Comparison of ENCODE assay signal across 36 mouse cellular contexts in the genomic region with DNA sequence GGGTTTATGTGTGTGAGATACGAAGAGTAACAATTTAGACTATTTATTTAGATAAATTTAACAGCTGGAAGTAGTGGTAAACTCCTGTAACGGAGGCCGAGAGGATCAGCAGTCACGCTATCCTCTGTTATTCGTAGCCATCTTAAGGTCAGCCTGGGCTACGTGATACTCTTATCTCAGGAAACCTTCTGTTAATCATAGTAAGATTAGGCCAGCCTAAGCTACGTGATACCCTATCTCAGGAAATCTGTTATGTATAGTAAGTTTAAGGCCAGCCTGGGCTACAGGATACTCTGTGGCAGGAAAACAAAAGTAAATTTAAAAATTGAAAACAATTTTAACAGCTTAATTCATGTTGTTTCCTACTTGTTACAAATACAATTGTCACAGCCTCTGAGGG. TPM values are rescaled to one million over a fixed set of nuclear protein-coding genes. Genes with fewer than 3 reads are reported as not detected.
"Had no signal": no experiment of that assay in that cellular context is flagged by ENCODE, and none has a peak within 500 bp of the region (broad histone marks: within the 10 kb centered on the region; RNA-seq: fewer than 3 reads in every experiment).

No protein-coding gene starts in this region.

- H3K9ac ChIP-seq: heart, embryonic 13.5 days; heart, embryonic 15.5 days; hindbrain, embryonic 12.5 days; hindbrain, embryonic 13.5 days; hindbrain, embryonic 14.5 days; hindbrain, embryonic 15.5 days; intestine, embryonic 15.5 days; kidney, embryonic 15.5 days had no signal

- DNase-seq: heart, postnatal 10 days; heart, postnatal 14 days; heart, postnatal 36 days; heart, postnatal 4 days; kidney, adult 11 months; kidney, adult 18-20 months; kidney, adult 2 months; kidney, adult 8-10 months; kidney, adult 9 months; kidney, postnatal 10 days; kidney, postnatal 14 days; kidney, postnatal 25 days; kidney, postnatal 36 days; kidney, postnatal 4 days; layer of hippocampus, adult 9-11 months; layer of hippocampus, postnatal 36 days had no signal

- H3K27ac ChIP-seq: heart, embryonic 13.5 days; heart, embryonic 15.5 days; hindbrain, embryonic 10.5 days; hindbrain, embryonic 12.5 days; hindbrain, embryonic 13.5 days; hindbrain, embryonic 14.5 days; hindbrain, embryonic 15.5 days; hindbrain, postnatal 0 days; intestine, embryonic 15.5 days; kidney, embryonic 15.5 days; kidney, postnatal 0 days; layer of hippocampus, adult 2 months; left cerebral cortex, adult 2 months had no signal

- H3K27me3 ChIP-seq: intestine, embryonic 15.5 days had no signal

- ATAC-seq: hindbrain, embryonic 16.5 days; hindbrain, postnatal 0 days; inflammation-experienced regulatory T-cells, adult 6 months; intestine, embryonic 15.5 days; intestine, embryonic 16.5 days; intestine, postnatal 0 days had no signal

- H3K4me3 ChIP-seq: heart, embryonic 13.5 days; heart, embryonic 15.5 days; hindbrain, embryonic 10.5 days; hindbrain, embryonic 12.5 days; hindbrain, embryonic 13.5 days; hindbrain, embryonic 15.5 days; intestine, embryonic 15.5 days; kidney, embryonic 15.5 days; layer of hippocampus, adult 2 months; left cerebral cortex, adult 2 months had no signal

- H3K9me3 ChIP-seq: heart, embryonic 13.5 days; heart, embryonic 15.5 days; hindbrain, embryonic 10.5 days; hindbrain, embryonic 12.5 days; hindbrain, embryonic 13.5 days; hindbrain, embryonic 15.5 days; intestine, embryonic 15.5 days; kidney, embryonic 15.5 days had no signal

- H3K36me3 ChIP-seq: heart, embryonic 13.5 days; heart, embryonic 15.5 days; hindbrain, embryonic 10.5 days; hindbrain, embryonic 12.5 days; hindbrain, embryonic 13.5 days; hindbrain, embryonic 15.5 days; intestine, embryonic 15.5 days; kidney, embryonic 15.5 days had no signal

RNA-seq across cellular contexts. Expression of gene Hspa12a, which starts 2.5 kb away (rescaled TPM):
- total RNA-seq: hematopoietic stem cell, adult 5-6 weeks had no signal

RNA-seq across cellular contexts. Expression of gene Eno4, which starts 2.7 kb away (rescaled TPM):
- total RNA-seq: heart, postnatal 14 days; heart, postnatal 25 days; heart, postnatal 36 days; heart, postnatal 4 days; hematopoietic stem cell, adult 5-6 weeks had no signal
- polyA plus RNA-seq: inflammation-experienced regulatory T-cells, adult 6 months; large intestine, adult 2 months had no signal
